Mouse (Mus musculus) kidney, adult 2 months (tissue): ENCODE results near the gene Dffa.

Experiments
- CTCF ChIP-seq: fragments of 200-500 bp; conservative IDR thresholded peaks from 2 replicates; pipeline ENCODE4 v1.5.1; 2011; ENCODE audit warnings: low read depth, mild to moderate bottlenecking, control low read depth, low read length, moderate library complexity, mixed read lengths; ENCODE audit not compliant: insufficient read depth, insufficient read length
- POLR2A ChIP-seq: fragments of 200-500 bp; IDR thresholded peaks from one replicate; pipeline ENCODE4 v1.6.1; 2011; ENCODE audit warnings: low read depth, low read length, control low read depth

GRCm38 (mm10) chr4:149085381-149085780 lies 18.6 kb upstream of the Dffa start:
- TF ChIP-seq CTCF (no peak), POLR2A (no peak)
